Mouse (Mus musculus): ENCODE results near the gene Shpk.

DNA sequence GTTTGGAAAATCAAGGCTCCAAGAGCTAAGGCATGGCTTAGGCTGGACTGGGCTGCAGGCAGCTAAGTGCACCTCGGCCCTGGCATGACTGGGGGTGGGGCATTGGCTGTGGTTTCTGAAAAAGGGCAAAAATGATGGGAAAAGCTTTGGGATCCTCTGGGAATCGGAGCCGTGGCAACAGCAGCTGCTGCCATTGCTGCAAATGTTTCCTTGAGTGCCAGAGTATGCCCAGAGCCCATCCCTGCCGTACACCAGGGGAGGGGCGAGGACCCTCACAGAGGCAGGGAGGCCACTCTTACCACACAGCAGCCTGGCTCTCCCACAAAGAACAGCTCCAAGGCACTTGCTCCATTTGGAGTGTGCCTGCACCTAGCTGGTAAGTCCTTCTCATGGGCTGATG lies 34.7 kb downstream of the Shpk start, which contains the start of gene Trpv1:
- no peak for TF ChIP-seq CTCF (IDR thresholded peaks at IDR 0.05; ENCODE audit: extremely low read depth, insufficient read length, insufficient replicate concordance, low read depth, low read length)
- no peak for TF ChIP-seq POLR2A (IDR thresholded peaks at IDR 0.05; ENCODE audit: low read depth, low read length)
